Mouse (Mus musculus) megakaryocyte, embryonic 14.5 days (primary cell): ENCODE measurements around the gene Gtse1.

Experiments used
- FLI1 ChIP-seq: IDR thresholded peaks from 2 replicates; pipeline ENCODE4 v1.6.1; 2012; ENCODE audit warnings: low read length, inconsistent platforms, mixed read lengths
- GATA1 ChIP-seq: IDR thresholded peaks from 3 replicates; pipeline ENCODE4 v1.6.1; 2012; ENCODE audit warnings: mixed read lengths, low read length, inconsistent platforms, borderline replicate concordance

- TF ChIP-seq GATA1 (no peak), FLI1 (no peak)
These were observed 38.1 kb upstream of the Gtse1 start, which contains the start of gene Pkdrej for GRCm38 (mm10) chr15:85821203-85822010.
